Mouse (Mus musculus) ZHBTc4 (cell line): ENCODE results near the gene Hnrnpc.

Experiments
- DNase-seq: peaks from one replicate; pipeline ENCODE4 v3.0.0-alpha.2; 2011; ENCODE audit warnings: low read depth, low spot score

The Hnrnpc gene

DNA sequence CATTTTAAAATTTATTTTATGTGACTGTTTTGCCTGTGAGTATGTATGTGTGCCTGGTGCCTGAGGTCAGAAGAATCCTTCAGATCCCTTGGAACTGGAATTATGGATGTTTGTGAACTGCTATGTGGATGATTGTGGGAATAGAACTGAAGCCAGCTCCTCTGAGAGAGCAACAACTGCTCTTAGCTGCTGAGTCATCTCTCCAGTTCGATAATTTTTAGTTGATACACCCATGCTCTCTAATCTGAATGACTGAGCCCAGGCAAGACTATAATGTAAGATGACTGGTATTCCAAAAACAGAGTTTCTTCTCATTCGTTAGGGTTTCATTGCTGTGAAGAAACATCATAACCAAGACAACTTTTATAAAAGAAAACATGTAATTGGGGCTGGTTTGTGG, 79.7 kb downstream of the Hnrnpc start:
- no peak for DNase-seq
